Mouse (Mus musculus) bone marrow macrophage, adult 2 months (primary cell): Measurements from ENCODE around the gene Spry1. TPM values are rescaled to one million over a fixed set of nuclear protein-coding genes. Genes with fewer than 3 reads are reported as not detected.
"Not testable (repeated sequence)": the region's sequence is repeated elsewhere in the genome, so short reads cannot be mapped to it uniquely, and the experiment has no call there.

ENCODE experiments used
- H3K27ac ChIP-seq: 2 replicates; pipeline ENCODE4 v1.5.1; 2012; ENCODE audit warnings: low read depth, low read length; ENCODE audit not compliant: insufficient read depth
- H3K4me1 ChIP-seq: 2 replicates; pipeline ENCODE4 v1.6.1; 2012; ENCODE audit warnings: low read length; ENCODE audit not compliant: control insufficient read depth, insufficient read depth
- H3K4me3 ChIP-seq: 2 replicates; pipeline ENCODE4 v1.5.1; 2012; ENCODE audit warnings: mild to moderate bottlenecking, low read length, moderate library complexity; ENCODE audit not compliant: insufficient read depth
- CTCF ChIP-seq: IDR thresholded peaks from 2 replicates; pipeline ENCODE4 v1.5.1; 2012; ENCODE audit warnings: low read depth, mild to moderate bottlenecking, low read length, moderate library complexity
- POLR2A ChIP-seq: IDR thresholded peaks from 2 replicates; pipeline ENCODE4 v1.6.1; 2012; ENCODE audit warnings: mild to moderate bottlenecking, low read depth, low read length, borderline replicate concordance
- polyA plus RNA-seq: library from polyadenylated mRNA; stranded (reverse); fragments of >200 nt; gene quantifications from 2 replicates; pipeline ENCODE4 v1.2.4, GENCODE M21; 2012; ENCODE audit not compliant: missing spikeins, insufficient read depth, insufficient read length

Spry1 gene
- polyA plus RNA-seq: not detected in 2 replicates

GRCm38 (mm10) chr3:37639690-37640089 is at the start of gene Spry1:
TSS of gene Spry1 (plus strand) at chr3:37639947.
- Histone ChIP-seq H3K4me1 (no peaks in the 10 kb centered on the region), H3K4me3 (peak within 1 kb of the TSS; percentile 79), H3K27ac (no peak within 1 kb of the TSS)
- no peak for TF ChIP-seq CTCF
- TF ChIP-seq POLR2A: no peak

- H3K4me1 ChIP-seq: no peaks in the 10 kb centered on the region
- TF ChIP-seq CTCF (no peak), POLR2A (no peak)
- H3K27ac ChIP-seq: no peak overlapping the region
- H3K4me3 ChIP-seq: no peak overlapping the region
Measured at GRCm38 (mm10) chr3:37595721-37596120, 44.0 kb upstream of the Spry1 start.

DNA sequence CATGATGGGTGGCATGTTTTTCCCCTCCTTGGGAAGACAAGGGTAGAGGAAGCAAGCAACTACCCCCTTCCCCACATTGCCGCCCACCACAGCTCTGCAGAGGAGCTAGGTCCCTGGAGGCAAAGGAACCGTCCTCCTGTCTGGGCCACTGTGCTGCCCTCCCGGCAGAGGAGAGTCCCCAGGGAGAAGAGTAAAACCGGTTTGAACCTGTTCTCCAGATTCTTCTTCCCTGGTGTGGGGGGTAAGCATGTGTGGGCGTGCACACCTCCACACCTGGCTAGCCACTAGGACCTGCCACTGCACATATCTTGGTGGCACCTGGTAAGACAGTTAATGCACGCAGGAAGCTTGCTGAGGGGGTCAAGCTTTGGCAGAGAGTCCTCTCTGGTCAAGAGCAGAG is 43.2 kb upstream of the Spry1 start:
- H3K4me3 ChIP-seq: no peak overlapping the region
- no peaks in the 10 kb centered on the region for H3K4me1 ChIP-seq
- TF ChIP-seq CTCF (no peak), POLR2A (no peak)
- no peak overlapping the region for H3K27ac ChIP-seq

GRCm38 (mm10) chr3:37597200-37597599 is 42.5 kb upstream of the Spry1 start:
- Histone ChIP-seq H3K4me1 (no peaks in the 10 kb centered on the region), H3K4me3 (no peak overlapping the region), H3K27ac (no peak overlapping the region)
- no peak for TF ChIP-seq POLR2A
- TF ChIP-seq CTCF: no peak

GRCm38 (mm10) chr3:37599641-37600040 is 40.1 kb upstream of the Spry1 start:
- H3K27ac ChIP-seq, H3K4me3 ChIP-seq, H3K4me1 ChIP-seq: not testable (repeated sequence)

GRCm38 (mm10) chr3:37602356-37602755 is 37.4 kb upstream of the Spry1 start:
- Histone ChIP-seq H3K4me3 (no peak overlapping the region), H3K4me1 (0 out of 2 replicates have a peak, but pooled peaks cover 4% of the 10 kb centered on the region), H3K27ac (no peak overlapping the region)
- no peak for TF ChIP-seq POLR2A
- TF ChIP-seq CTCF: no peak

DNA sequence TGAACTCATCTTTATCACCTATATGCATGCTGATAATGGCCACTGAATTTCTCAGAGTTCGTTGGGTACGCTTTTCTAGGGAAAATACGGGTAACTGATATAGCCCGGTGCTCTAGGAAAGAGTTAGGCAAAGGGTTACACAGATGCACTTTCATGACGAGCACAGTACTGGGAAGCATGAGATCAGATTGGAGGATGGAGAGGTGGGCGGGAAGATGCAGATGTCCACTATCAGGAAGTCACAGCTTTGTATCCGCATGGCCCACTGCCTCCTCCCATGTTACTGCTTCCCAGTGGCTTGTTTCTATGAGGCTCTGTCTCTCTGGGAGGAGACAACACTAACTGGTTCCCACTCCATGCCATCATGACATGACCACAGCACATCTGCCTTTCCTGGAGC is 36.9 kb upstream of the Spry1 start:
- TF ChIP-seq POLR2A (no peak), CTCF (no peak)
- Histone ChIP-seq H3K4me3 (no peak overlapping the region), H3K27ac (no peak overlapping the region), H3K4me1 (0 out of 2 replicates have a peak, but pooled peaks cover 4% of the 10 kb centered on the region)

DNA sequence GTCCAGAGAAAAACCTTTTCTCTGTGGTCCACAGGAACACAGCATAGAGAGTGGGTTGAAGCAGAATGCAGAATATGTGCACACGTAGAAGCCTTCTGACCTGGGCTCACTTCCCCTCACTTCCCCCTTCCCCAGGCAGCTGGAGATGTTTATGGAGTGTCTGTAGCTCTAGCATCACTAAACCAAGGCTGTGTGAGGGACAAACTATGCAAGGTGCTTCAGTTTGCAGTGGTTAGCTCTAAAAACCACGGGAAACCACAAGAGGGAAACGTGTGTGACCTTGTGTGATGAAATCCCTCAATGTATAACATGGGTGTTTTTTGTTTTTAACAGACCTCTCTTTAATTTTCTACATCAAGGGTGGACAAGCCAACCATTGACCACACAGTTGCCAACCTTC is 36.2 kb upstream of the Spry1 start:
- Histone ChIP-seq H3K4me3 (no peak overlapping the region), H3K4me1 (0 out of 2 replicates have a peak, but pooled peaks cover 4% of the 10 kb centered on the region), H3K27ac (no peak overlapping the region)
- TF ChIP-seq POLR2A (no peak), CTCF (no peak)

DNA sequence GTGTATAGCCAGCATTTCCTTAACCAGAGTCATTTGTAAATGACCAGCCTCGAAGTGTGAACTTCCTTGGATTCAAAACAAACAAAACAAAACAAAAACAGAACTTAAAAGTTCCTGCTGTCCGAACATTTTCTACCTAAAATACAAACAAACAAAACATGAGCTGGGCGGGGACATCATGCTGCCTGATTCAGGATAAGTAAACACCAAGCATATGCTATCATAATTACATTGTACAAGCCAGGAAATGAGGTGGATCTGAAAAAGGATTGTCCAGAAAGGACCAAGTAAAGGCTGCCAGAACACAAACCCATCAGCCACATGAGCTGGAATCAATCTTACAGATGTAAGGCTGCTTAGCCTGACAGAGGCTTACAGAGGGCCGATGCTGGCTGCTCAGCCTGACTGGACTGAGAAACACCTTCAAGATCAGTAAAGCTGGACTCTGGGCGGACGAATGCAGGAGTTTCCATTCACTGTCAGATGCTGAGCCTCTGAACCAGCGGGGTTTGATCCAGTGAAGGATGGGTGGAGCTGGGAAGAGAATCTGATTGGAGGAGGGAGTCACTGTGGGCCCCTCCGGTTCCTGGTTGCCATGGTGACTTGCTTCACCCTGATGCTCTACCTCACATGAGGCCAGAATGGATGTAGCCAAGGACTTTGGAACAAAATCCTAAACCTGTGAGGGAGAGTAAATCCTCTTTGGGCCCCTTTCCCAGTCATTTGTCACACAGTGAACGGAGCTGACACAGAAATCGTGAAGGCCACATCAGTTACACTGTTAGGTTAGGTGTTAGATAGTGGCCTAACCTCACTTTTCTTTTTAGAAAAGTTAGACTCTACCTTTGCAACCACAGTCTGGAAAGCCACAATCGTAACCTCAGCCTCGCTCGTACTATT is 34.5 kb upstream of the Spry1 start:
- Histone ChIP-seq H3K4me3 (no peak overlapping the region), H3K4me1 (0 out of 2 replicates have a peak, but pooled peaks cover 4% of the 10 kb centered on the region), H3K27ac (no peak overlapping the region)
- TF ChIP-seq POLR2A (no peak), CTCF (no peak)

DNA sequence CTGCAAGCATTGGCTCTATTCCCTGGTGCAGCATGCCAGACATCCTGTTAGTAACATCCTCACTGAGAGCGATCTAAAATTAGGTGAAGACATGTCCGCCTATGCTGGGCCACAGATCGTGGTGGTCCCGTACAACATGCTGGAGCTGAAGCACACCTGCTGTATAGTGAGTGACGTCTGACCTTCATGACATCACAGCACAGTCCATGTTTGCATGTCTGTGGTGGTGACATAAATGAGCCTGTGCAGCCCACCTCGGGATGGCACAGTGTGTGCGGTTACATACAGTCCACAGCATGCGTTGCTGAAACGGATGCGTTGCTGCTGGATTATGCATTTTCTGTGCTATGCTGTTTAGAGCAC is 33.9 kb upstream of the Spry1 start:
- H3K4me3 ChIP-seq: no peak overlapping the region
- TF ChIP-seq CTCF: no peak
- TF ChIP-seq POLR2A: no peak

DNA sequence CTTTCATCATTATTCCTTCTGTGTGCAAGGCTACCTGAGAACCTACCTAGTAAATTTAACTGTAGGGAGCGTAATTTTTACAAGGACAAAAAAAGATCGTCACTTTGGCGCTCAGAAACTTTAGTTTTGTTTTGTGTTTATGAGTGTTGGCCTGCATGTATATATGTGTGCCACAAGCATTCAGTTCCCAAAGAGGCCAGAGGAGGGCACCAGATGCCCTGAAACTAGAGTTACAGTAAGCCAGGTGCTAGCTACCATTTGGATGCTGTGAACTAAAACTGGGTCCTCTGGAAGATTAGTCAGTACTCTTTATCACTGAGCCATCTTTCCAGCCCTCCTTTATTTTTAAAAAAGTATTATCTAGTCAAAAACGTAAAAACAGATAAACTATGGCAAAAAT is 30.8 kb upstream of the Spry1 start:
- TF ChIP-seq POLR2A: no peak
- no peak for TF ChIP-seq CTCF
- Histone ChIP-seq H3K4me1 (no peaks in the 10 kb centered on the region), H3K4me3 (no peak overlapping the region), H3K27ac (no peak overlapping the region)

More for the DNA sequence above, 33.9 kb upstream of the Spry1 start:
- H3K4me1 ChIP-seq: 0 out of 2 replicates have a peak, but pooled peaks cover 4% of the 10 kb centered on the region
- H3K27ac ChIP-seq: no peak overlapping the region
